Mouse (Mus musculus): ENCODE data around the gene Rere. TPM values are rescaled to one million over a fixed set of nuclear protein-coding genes. Genes with fewer than 3 reads are reported as not detected.

Rere gene
- polyA plus RNA-seq, 1 experiment from 2014 or later: 22.2 TPM

GRCm38 (mm10) chr4:150435590-150435989 lies 154.1 kb downstream of the Rere start:
- Histone ChIP-seq H3K9me3 (ENCODE audit: control insufficient read depth, low read length) (no peaks in the 10 kb centered on the region), H3K36me3 (ENCODE audit: control insufficient read depth, insufficient read depth, low read length) (no peaks in the 10 kb centered on the region), H3K9ac (ENCODE audit: low read depth, low read length) (no peak overlapping the region), H3K4me1 (ENCODE audit: control insufficient read depth, insufficient read depth, low read length) (no peaks in the 10 kb centered on the region), H3K27me3 (replicated peaks; ENCODE audit: control insufficient read depth, insufficient read depth, low read length) (no peaks in the 10 kb centered on the region), H3K27ac (ENCODE audit: low read length) (no peak overlapping the region), H3K4me2 (ENCODE audit: low read depth, low read length) (no peak overlapping the region), H3K4me3 (ENCODE audit: low read length) (no peak overlapping the region)
- ATAC-seq: no peak
- 84% methylated on average over 5 of the region's 5 CpGs for WGBS

GRCm38 (mm10) chr4:150438621-150439020 lies 157.2 kb downstream of the Rere start:
- no peaks in the 10 kb centered on the region for H3K36me3 ChIP-seq (ENCODE audit: control insufficient read depth, insufficient read depth, low read length)
- no peak overlapping the region for H3K27ac ChIP-seq (ENCODE audit: low read length)
- H3K9ac ChIP-seq (ENCODE audit: low read depth, low read length): no peak overlapping the region
- no peaks in the 10 kb centered on the region for H3K9me3 ChIP-seq (ENCODE audit: control insufficient read depth, low read length)
- no peaks in the 10 kb centered on the region for H3K27me3 ChIP-seq (replicated peaks; ENCODE audit: control insufficient read depth, insufficient read depth, low read length)
- no peak overlapping the region for H3K4me2 ChIP-seq (ENCODE audit: low read depth, low read length)
- no peak for ATAC-seq
- H3K4me1 ChIP-seq (ENCODE audit: control insufficient read depth, insufficient read depth, low read length): no peaks in the 10 kb centered on the region
- no peak overlapping the region for H3K4me3 ChIP-seq (ENCODE audit: low read length)
- WGBS: 80% methylated on average over 6 of the region's 6 CpGs

GRCm38 (mm10) chr4:150441931-150442330 lies 160.5 kb downstream of the Rere start:
- H3K27ac ChIP-seq (ENCODE audit: low read length): no peak overlapping the region
- no peak for ATAC-seq
- no peaks in the 10 kb centered on the region for H3K27me3 ChIP-seq (replicated peaks; ENCODE audit: control insufficient read depth, insufficient read depth, low read length)
- WGBS: 84% methylated on average over 10 of the region's 10 CpGs
- H3K9me3 ChIP-seq (ENCODE audit: control insufficient read depth, low read length): no peaks in the 10 kb centered on the region
- peaks cover 3% of the 10 kb centered on the region for H3K4me1 ChIP-seq (ENCODE audit: control insufficient read depth, insufficient read depth, low read length)
- H3K4me3 ChIP-seq (ENCODE audit: low read length): no peak overlapping the region
- H3K9ac ChIP-seq (ENCODE audit: low read depth, low read length): no peak overlapping the region
- H3K4me2 ChIP-seq (ENCODE audit: low read depth, low read length): no peak overlapping the region
- no peaks in the 10 kb centered on the region for H3K36me3 ChIP-seq (ENCODE audit: control insufficient read depth, insufficient read depth, low read length)

- Histone ChIP-seq H3K9me3 (ENCODE audit: control insufficient read depth, low read length) (no peaks in the 10 kb centered on the region), H3K4me1 (ENCODE audit: control insufficient read depth, insufficient read depth, low read length) (peaks cover 3% of the 10 kb centered on the region), H3K9ac (ENCODE audit: low read depth, low read length) (no peak overlapping the region), H3K4me2 (ENCODE audit: low read depth, low read length) (no peak overlapping the region), H3K4me3 (ENCODE audit: low read length) (no peak overlapping the region), H3K27ac (ENCODE audit: low read length) (no peak overlapping the region), H3K27me3 (replicated peaks; ENCODE audit: control insufficient read depth, insufficient read depth, low read length) (no peaks in the 10 kb centered on the region), H3K36me3 (ENCODE audit: control insufficient read depth, insufficient read depth, low read length) (no peaks in the 10 kb centered on the region)
- WGBS: 84% methylated on average over 3 of the region's 3 CpGs
- no peak for ATAC-seq
Observed at GRCm38 (mm10) chr4:150444068-150444467, 162.6 kb downstream of the Rere start.

- 83% methylated on average over 4 of the region's 4 CpGs for WGBS
- H3K9ac ChIP-seq (ENCODE audit: low read depth, low read length): no peak overlapping the region
- no peak overlapping the region for H3K4me3 ChIP-seq (ENCODE audit: low read length)
- H3K27ac ChIP-seq (ENCODE audit: low read length): no peak overlapping the region
- no peaks in the 10 kb centered on the region for H3K9me3 ChIP-seq (ENCODE audit: control insufficient read depth, low read length)
- 0 out of 2 replicates have a peak, but pooled peaks have one; percentile 9 for ATAC-seq
- peaks cover 3% of the 10 kb centered on the region for H3K4me1 ChIP-seq (ENCODE audit: control insufficient read depth, insufficient read depth, low read length)
- H3K36me3 ChIP-seq (ENCODE audit: control insufficient read depth, insufficient read depth, low read length): no peaks in the 10 kb centered on the region
- H3K27me3 ChIP-seq (replicated peaks; ENCODE audit: control insufficient read depth, insufficient read depth, low read length): no peaks in the 10 kb centered on the region
- H3K4me2 ChIP-seq (ENCODE audit: low read depth, low read length): no peak overlapping the region
Observed at GRCm38 (mm10) chr4:150446617-150447016, 165.2 kb downstream of the Rere start.

GRCm38 (mm10) chr4:150447517-150447916 lies 166.1 kb downstream of the Rere start:
- no peaks in the 10 kb centered on the region for H3K9me3 ChIP-seq (ENCODE audit: control insufficient read depth, low read length)

GRCm38 (mm10) chr4:150448433-150448832 lies 167.0 kb downstream of the Rere start:
- H3K4me2 ChIP-seq (ENCODE audit: low read depth, low read length): no peak overlapping the region
- ATAC-seq: no peak
- peaks cover 3% of the 10 kb centered on the region for H3K4me1 ChIP-seq (ENCODE audit: control insufficient read depth, insufficient read depth, low read length)
- no peaks in the 10 kb centered on the region for H3K9me3 ChIP-seq (ENCODE audit: control insufficient read depth, low read length)
- H3K9ac ChIP-seq (ENCODE audit: low read depth, low read length): no peak overlapping the region
- no peak overlapping the region for H3K4me3 ChIP-seq (ENCODE audit: low read length)
- H3K27me3 ChIP-seq (replicated peaks; ENCODE audit: control insufficient read depth, insufficient read depth, low read length): no peaks in the 10 kb centered on the region
- H3K36me3 ChIP-seq (ENCODE audit: control insufficient read depth, insufficient read depth, low read length): no peaks in the 10 kb centered on the region
- WGBS: 86% methylated on average over 1 of the region's 1 CpGs
- H3K27ac ChIP-seq (ENCODE audit: low read length): no peak overlapping the region

More at GRCm38 (mm10) chr4:150447517-150447916, 166.1 kb downstream of the Rere start:
- H3K9ac ChIP-seq (ENCODE audit: low read depth, low read length): no peak overlapping the region
- 68% methylated on average over 3 of the region's 3 CpGs for WGBS
- H3K4me3 ChIP-seq (ENCODE audit: low read length): no peak overlapping the region
- ATAC-seq: no peak
- no peak overlapping the region for H3K4me2 ChIP-seq (ENCODE audit: low read depth, low read length)
- peaks cover 3% of the 10 kb centered on the region for H3K4me1 ChIP-seq (ENCODE audit: control insufficient read depth, insufficient read depth, low read length)
- H3K27me3 ChIP-seq (replicated peaks; ENCODE audit: control insufficient read depth, insufficient read depth, low read length): no peaks in the 10 kb centered on the region
- H3K36me3 ChIP-seq (ENCODE audit: control insufficient read depth, insufficient read depth, low read length): no peaks in the 10 kb centered on the region
- H3K27ac ChIP-seq (ENCODE audit: low read length): no peak overlapping the region

- Histone ChIP-seq H3K4me2 (ENCODE audit: low read depth, low read length) (no peak overlapping the region), H3K36me3 (ENCODE audit: control insufficient read depth, insufficient read depth, low read length) (no peaks in the 10 kb centered on the region), H3K9me3 (ENCODE audit: control insufficient read depth, low read length) (no peaks in the 10 kb centered on the region), H3K27me3 (replicated peaks; ENCODE audit: control insufficient read depth, insufficient read depth, low read length) (no peaks in the 10 kb centered on the region), H3K27ac (ENCODE audit: low read length) (no peak overlapping the region), H3K4me3 (ENCODE audit: low read length) (no peak overlapping the region), H3K4me1 (ENCODE audit: control insufficient read depth, insufficient read depth, low read length) (peaks cover 3% of the 10 kb centered on the region), H3K9ac (ENCODE audit: low read depth, low read length) (no peak overlapping the region)
- no peak for ATAC-seq
- 75% methylated on average over 6 of the region's 6 CpGs for WGBS
Observed at GRCm38 (mm10) chr4:150450081-150450691, 168.7 kb downstream of the Rere start.

GRCm38 (mm10) chr4:150452155-150452847 lies 170.9 kb downstream of the Rere start:
- peak; percentile 56; the same call in 1 of the 2 replicates for ATAC-seq
- Histone ChIP-seq H3K9ac (ENCODE audit: low read depth, low read length) (no peak overlapping the region), H3K4me2 (ENCODE audit: low read depth, low read length) (no peak overlapping the region), H3K36me3 (ENCODE audit: control insufficient read depth, insufficient read depth, low read length) (no peaks in the 10 kb centered on the region), H3K27ac (ENCODE audit: low read length) (no peak overlapping the region), H3K4me3 (ENCODE audit: low read length) (no peak overlapping the region), H3K4me1 (ENCODE audit: control insufficient read depth, insufficient read depth, low read length) (peaks cover 8% of the 10 kb centered on the region), H3K27me3 (replicated peaks; ENCODE audit: control insufficient read depth, insufficient read depth, low read length) (no peaks in the 10 kb centered on the region), H3K9me3 (ENCODE audit: control insufficient read depth, low read length) (no peaks in the 10 kb centered on the region)
- 75% methylated on average over 11 of the region's 11 CpGs for WGBS

All from intestine, embryonic 16.5 days (tissue).